Mouse (Mus musculus): ENCODE data around the gene Retn. TPM values are rescaled to one million over a fixed set of nuclear protein-coding genes. Genes with fewer than 3 reads are reported as not detected.

Gene Retn
- polyA plus RNA-seq (2017; shearing (Covaris generic)), result not detected

DNA sequence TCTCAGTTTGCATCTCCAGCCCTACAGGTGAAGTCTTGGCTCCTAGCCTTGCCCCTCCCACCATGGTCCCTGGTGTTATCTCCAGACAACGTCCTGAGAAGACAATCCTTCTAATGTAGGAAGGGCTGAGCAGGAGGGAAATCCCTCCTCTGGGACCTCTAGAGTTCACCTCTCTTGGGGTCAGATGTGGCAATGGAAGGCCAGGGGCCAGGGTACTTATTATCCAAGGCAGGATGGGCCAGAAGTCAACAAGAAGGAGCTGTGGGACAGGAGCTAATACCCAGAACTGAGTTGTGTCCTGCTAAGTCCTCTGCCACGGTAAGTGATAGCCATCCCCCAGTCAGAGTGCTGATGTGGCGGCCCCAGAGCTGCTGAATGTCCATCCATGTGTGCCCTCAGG lies at the start of gene Retn:
Retn (plus strand) TSS at position 245 of the 400 bp plus-strand sequence.

DNA sequence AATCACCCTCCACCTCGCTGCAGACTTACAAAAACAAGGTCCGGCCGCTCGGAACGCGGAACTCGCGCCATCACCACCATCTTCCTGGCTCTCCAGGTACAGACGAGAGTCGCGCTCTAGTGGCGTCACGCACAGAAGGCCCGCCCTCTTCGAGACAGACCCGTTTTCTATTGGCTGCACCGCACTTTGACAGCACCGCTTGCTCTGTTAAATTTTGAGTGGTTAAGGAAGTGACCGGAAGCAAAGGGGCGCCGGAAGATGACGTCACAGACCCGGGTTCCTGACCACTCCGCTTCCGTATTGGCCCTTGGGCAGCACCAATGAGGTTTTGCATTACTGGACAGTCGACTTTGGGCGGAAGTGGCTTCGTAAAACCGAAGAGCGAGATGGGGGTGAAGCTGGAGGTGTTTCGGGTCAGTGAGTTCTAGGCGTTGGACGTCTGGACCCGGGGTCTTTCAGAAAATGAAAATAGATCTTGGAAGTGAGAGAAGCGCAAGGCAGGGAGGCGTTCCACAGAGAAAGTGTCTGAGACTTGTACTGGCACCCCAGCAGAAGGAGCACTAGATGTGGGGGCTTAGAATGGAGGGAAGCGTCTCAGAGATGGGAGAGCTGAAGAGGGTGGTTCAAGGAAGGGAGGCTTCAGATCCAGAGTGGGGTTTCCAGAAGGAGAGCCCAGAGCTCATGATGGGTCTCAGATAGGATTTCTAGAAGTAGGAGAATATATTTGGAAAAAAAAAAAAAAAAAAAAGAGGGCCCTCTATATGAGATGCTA lies 34.2 kb upstream of the Retn start, which contains the start of the genes Xab2 and Pet100:
Xab2 (minus strand) TSS at position 118 of the 772 bp plus-strand sequence.
Pet100 (plus strand) TSS at position 350 of the 772 bp plus-strand sequence.

DNA sequence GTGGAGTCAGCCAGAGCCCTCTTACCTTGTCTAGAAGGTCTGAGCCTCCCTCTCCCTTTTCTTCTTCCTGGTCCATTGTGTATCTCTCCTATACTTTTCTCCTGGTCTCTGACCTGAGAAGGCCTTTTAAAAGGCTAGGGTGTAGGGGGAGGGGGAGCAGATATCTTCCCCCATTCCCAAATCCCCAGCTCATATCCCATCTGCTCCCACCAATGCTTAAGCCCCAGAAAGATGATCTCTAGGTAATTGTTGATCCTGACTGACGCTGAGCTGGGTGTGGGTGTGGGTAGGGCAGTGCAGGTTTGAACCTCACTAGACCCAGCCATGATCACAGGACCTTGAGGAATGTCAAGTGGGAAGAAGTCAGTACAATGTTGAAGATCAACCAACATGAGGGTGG lies 30.1 kb upstream of the Retn start, which contains the start of gene Pcp2:
Pcp2 (minus strand) TSS at position 101 of the 400 bp plus-strand sequence.

DNA sequence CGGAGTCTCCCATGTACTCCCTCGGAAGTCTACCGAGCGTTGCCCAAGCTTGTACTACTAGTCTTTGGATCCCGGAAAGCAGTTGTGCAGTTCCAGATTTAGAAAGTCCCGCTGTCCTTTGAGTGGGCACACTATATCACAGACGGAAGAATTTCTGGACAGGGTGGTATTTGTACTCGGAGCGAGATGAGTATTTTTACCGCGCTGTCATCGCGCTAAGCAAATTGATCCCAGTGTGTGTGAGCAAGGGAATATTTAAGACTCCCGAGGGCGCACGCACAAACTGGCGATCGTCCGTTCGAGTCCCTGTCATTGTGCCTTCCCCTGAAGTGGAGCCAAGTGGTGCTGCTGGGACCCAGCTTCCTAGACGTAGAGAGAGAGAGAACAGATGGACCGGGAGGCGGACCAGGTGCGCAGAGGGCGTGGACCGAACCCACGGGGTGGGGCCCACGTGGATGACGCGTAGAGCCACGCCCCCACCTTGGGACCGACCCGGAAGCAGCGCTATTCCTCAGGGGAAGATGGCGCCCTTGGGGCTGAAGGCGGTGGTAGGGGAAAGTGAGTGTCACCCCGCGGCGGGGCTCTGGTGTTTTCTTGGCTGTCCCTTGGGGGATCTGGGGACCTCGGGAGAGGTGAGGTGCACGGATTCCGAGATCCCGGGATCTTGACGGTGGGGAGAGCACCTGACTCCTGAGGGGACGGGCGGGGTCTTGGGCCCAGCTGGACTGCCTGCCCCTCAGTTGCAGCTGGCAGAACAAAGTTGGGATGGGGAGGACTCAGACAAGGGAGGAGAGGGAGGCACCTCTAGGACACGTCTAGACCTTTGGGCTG lies 24.7 kb upstream of the Retn start, which contains the start of gene Stxbp2:
Stxbp2 (plus strand) TSS at position 309 of the 831 bp plus-strand sequence.

DNA sequence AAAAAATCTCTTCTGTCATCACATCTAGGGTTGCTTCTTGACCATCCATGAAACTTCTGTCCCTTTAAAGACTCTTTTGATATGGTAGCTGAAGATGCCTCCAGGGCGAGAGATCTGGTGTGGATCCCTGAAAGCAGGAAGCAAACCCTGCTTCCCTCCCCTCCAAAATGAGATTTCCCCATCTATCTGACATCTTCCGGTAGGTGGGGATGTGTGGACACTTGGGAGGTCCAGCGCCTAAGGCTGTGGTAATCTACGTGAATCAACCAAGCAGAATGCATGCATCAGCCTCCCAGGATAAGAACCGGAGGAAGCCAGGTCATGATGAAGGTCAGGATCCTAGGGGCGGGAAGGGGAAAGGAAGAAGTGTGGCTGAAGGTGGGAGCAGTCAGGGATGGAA lies 9.9 kb downstream of the Retn start, which contains the start of gene Mcemp1:
Mcemp1 (plus strand) TSS at position 248 of the 400 bp plus-strand sequence.

DNA sequence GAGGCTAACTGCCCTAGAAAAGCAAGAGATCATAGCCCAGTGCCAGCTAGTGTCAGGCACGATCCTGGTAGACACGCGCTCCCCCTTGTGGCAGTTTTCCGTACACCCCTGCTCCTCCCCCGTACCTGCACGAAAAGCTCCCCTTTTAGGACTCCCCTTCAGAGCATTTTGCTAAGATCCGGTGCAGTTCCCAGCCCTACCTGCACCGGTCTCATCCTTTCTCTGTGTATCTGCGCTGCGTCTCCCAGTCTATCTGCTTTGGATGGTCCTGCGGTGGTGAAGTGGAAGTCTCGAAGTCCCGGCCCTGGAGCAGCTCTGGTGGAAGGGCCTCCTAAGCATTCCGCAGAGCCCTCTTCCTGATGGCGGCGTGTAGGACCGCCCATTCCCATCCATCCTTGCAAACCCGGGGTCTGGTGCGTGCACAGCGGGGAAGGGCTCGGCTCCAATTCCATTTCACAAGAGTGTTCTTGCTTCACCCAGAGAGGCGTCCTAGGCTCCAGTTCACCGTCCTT lies 16.5 kb downstream of the Retn start, which contains the start of gene Fcor:
Fcor (minus strand) TSS at position 383 of the 512 bp plus-strand sequence.

DNA sequence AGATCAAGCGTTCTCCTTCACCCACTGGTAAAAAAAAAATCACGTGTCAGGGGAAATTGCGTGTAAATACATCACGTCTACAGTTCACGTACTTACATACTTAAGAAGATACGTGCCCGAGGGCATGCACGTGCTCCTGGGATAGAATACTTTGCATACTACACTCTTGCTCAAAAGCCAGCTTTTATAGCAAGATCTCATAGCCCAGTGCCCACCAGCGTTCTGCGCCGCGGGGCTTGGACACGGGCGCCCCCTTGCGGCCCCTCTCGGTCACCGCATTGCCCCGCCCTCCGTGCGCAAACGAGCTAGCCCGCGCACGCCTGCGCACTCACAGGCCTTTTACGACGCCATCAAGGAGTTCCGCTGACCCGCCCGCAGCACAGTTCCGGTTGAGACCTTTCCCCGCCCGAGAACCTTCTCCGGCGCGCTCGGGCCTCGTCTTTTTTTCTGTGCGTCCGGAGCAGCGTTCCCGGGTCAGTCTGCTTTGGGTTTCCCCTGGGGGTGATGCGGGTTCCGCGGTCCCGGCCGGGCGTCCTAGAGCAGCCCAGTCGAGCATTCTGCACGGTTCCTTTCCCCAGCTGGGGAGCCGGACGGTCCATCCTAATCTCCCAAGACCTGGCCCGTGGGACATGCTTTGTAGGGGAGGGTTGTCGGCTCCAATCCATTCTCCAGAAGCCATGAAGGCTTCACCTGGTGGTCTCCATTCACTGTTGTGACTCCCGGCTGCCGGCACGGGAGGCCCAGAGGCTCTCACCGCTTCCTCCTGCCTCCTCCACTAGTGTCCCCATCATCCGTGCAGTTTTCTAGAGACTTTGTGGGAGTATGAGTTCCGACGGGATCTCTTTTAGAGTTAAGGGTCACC lies 20.8 kb downstream of the Retn start, which contains the start of gene Trappc5:
Trappc5 (plus strand) TSS at position 169 of the 862 bp plus-strand sequence.

DNA sequence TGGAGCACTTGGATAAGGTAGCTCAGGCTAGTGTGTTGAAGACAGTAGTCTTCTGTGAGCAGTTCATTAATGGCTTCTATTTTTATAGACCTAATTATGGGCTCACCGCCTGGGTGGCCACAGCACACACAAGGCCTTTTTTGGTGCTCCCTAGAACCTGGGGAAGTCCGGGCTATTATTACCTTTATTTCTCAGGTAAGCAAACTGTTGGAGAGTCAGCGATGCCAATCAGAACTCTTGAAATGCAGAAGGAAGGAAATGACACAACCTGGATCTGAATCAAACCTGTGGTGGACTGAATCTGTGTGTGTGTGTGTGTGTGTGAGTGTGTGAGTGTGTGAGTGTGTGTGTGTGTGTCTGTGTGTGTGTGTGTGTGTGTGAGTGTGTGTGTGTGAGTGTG lies 38.6 kb downstream of the Retn start, which contains the start of gene Fcer2a:
Fcer2a (minus strand) TSS at position 55 of the 400 bp plus-strand sequence.

Other genes starting within 250 kb of the Retn start
- gene Pex11g, start 188.1 kb upstream of the Retn start, polyA plus RNA-seq (2017; shearing (Covaris generic)), result 6.5 TPM
- not detected for gene Tex45, start 184.9 kb upstream of the Retn start, polyA plus RNA-seq (2017; shearing (Covaris generic))
- gene Zfp358, start 162.6 kb upstream of the Retn start, polyA plus RNA-seq (2017; shearing (Covaris generic)), result 3.1 TPM
- 20.7 TPM for gene Mcoln1, start 155.3 kb upstream of the Retn start, polyA plus RNA-seq (2017; shearing (Covaris generic))
- 55.6 TPM for gene Pnpla6, start 140.4 kb upstream of the Retn start, polyA plus RNA-seq (2017; shearing (Covaris generic))
- not detected for gene C330021F23Rik, start 87.8 kb upstream of the Retn start, polyA plus RNA-seq (2017; shearing (Covaris generic))
- 0.06 TPM for gene Camsap3, start 68.5 kb upstream of the Retn start, polyA plus RNA-seq (2017; shearing (Covaris generic))
- gene Xab2, start 34.5 kb upstream of the Retn start, polyA plus RNA-seq (2017; shearing (Covaris generic)), result 139 TPM
- 142 TPM for gene Pet100, start 34.2 kb upstream of the Retn start, polyA plus RNA-seq (2017; shearing (Covaris generic))
- gene Pcp2, start 30.2 kb upstream of the Retn start, polyA plus RNA-seq (2017; shearing (Covaris generic)), result not detected
- gene Stxbp2, start 24.8 kb upstream of the Retn start, polyA plus RNA-seq (2017; shearing (Covaris generic)), result 252 TPM
- not detected for gene Mcemp1, start 10.0 kb downstream of the Retn start, polyA plus RNA-seq (2017; shearing (Covaris generic))
- not detected for gene Fcor, start 16.6 kb downstream of the Retn start, polyA plus RNA-seq (2017; shearing (Covaris generic))
- gene Trappc5, start 20.5 kb downstream of the Retn start, polyA plus RNA-seq (2017; shearing (Covaris generic)), result 38.9 TPM
- gene Fcer2a, start 38.4 kb downstream of the Retn start, polyA plus RNA-seq (2017; shearing (Covaris generic)), result 1.1 TPM
- gene Clec4g, start 64.9 kb downstream of the Retn start, polyA plus RNA-seq (2017; shearing (Covaris generic)), result not detected
- 0.43 TPM for gene Cd209a, start 93.2 kb downstream of the Retn start, polyA plus RNA-seq (2017; shearing (Covaris generic))
- gene Cd209e, start 198.5 kb downstream of the Retn start, polyA plus RNA-seq (2017; shearing (Covaris generic)), result not detected
- not detected for gene Cd209d, start 222.8 kb downstream of the Retn start, polyA plus RNA-seq (2017; shearing (Covaris generic))